Mouse (Mus musculus) megakaryocyte, embryonic 14.5 days (primary cell): Measurements from ENCODE around the gene D630023F18Rik.

Experiments used
- FLI1 ChIP-seq: IDR thresholded peaks from 2 replicates; pipeline ENCODE4 v1.6.1; 2012; ENCODE audit warnings: low read length, inconsistent platforms, mixed read lengths
- GATA1 ChIP-seq: IDR thresholded peaks from 3 replicates; pipeline ENCODE4 v1.6.1; 2012; ENCODE audit warnings: mixed read lengths, low read length, inconsistent platforms, borderline replicate concordance

DNA sequence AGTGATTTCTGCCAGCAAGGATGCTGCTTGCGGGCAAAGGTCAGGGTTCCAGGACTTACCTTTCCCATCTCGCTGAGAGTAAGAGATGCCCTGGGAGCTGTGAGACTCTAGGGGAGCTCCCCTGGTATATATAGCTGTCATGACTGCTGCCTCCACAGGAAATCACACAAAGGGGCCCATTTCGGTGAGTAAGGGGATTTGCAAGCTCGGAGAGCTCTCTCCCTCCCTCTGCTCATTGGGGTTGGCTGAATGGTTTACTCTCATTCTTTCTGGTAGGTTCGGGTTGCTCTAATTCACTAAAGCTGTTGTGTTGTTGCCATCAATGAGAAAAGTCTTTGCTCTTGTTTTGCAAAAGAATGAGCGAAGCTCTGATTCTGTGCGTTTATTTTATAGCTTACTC lies 40.8 kb downstream of the D630023F18Rik start, which contains the start of gene Crygb:
- TF ChIP-seq GATA1, result no peak
- no peak for TF ChIP-seq FLI1
